Mouse (Mus musculus): ENCODE data around the gene Krt222. TPM values are rescaled to one million over a fixed set of nuclear protein-coding genes. Genes with fewer than 3 reads are reported as not detected.

Krt222 gene
- polyA plus RNA-seq, 1 experiment from 2014 or later = 0.12 TPM

DNA sequence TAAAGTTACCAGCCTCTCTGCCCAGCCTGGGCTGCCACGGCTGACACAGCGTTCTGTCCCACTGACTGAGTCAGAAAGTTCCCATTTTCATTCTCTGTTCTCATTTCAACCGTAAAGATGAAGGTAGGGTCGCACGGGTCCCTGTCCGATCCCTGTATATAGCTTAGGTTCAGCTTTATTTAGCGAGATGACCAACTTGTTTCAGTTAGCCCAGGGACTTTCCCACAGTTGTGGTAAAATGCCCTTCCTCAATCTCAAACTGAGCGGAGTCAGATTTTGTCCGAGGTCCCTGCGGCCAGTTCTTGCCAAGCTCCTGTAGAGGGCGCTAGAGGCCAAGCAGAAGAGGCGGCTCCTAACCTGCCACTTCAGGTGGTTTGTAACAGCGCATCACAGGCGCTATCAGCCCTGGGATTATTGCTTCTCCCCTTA is 54.7 kb downstream of the Krt222 start:
- DNase-seq (ENCODE audit: low spot score) = peak; percentile 69
- WGBS = 23% methylated on average over 14 of the region's 14 CpGs

DNA sequence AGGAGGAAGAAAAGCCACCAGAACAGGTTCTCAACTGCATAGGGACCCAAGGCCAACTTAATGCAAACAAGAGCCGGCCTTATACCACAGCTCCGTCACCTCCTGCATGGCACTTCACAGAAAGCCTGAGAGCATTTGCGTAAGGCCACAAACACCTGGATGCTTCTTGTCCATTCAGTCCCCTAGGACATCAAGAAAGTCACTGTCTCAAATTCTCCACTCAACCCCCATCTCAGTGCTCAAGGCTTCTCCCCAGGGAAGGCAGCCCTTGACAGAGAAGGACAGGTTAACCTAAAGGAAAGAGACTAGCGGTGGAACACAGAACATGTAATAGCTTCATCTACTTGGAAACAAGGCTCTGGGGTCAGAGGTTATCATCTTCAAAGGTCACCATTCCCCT is 56.5 kb downstream of the Krt222 start:
- Histone ChIP-seq H3K27me3 (replicated peaks; ENCODE audit: low read depth, poor library complexity, severe bottlenecking) (peaks cover 14% of the 10 kb centered on the region), H3K9me3 (no peaks in the 10 kb centered on the region), H3K27ac (replicated peaks) (no peak overlapping the region), H3K4me3 (no peak overlapping the region), H3K36me3 (replicated peaks) (no peaks in the 10 kb centered on the region), H3K4me1 (no peaks in the 10 kb centered on the region)
- no peak for DNase-seq (ENCODE audit: low spot score)
- 89% methylated on average over 4 of the region's 4 CpGs for WGBS

More for the DNA sequence above, 54.7 kb downstream of the Krt222 start:
- Histone ChIP-seq H3K4me3 (no peak overlapping the region), H3K36me3 (replicated peaks) (no peaks in the 10 kb centered on the region), H3K4me1 (no peaks in the 10 kb centered on the region), H3K9me3 (no peaks in the 10 kb centered on the region), H3K27me3 (replicated peaks; ENCODE audit: low read depth, poor library complexity, severe bottlenecking) (peaks cover 14% of the 10 kb centered on the region), H3K27ac (replicated peaks) (no peak overlapping the region)

DNA sequence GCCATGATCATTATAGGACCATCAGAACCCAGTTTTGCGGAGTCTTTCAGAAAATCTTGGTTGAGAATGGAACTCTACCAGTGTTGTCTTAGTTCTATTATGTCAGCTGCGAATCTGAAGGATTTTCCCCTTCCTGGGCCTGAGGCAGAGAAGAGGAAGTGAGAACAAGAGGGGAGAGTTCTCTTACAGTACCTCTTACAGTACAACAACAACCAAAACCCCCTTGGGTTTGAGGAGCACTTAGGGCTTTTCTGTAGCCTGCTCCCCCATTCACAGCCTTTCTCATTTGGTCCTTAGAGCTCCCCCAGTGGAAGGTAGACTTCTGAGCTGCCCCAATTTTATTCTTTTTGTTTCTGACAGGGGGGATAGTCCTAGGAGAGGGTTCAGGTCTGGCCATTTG is 57.0 kb downstream of the Krt222 start:
- no peak for DNase-seq (ENCODE audit: low spot score)
- Histone ChIP-seq H3K9me3 (no peaks in the 10 kb centered on the region), H3K36me3 (replicated peaks) (no peaks in the 10 kb centered on the region), H3K4me1 (no peaks in the 10 kb centered on the region), H3K27me3 (replicated peaks; ENCODE audit: low read depth, poor library complexity, severe bottlenecking) (peaks cover 14% of the 10 kb centered on the region), H3K27ac (replicated peaks) (no peak overlapping the region), H3K4me3 (no peak overlapping the region)
- WGBS = 77% methylated on average over 2 of the region's 2 CpGs

Other genes starting within 250 kb of the Krt222 start
- 332 and 336 TPM in 2 replicates for gene Top2a, start 219.9 kb downstream of the Krt222 start, polyA plus RNA-seq (2016; fragmentation: Nextera tagmentation; extraction: Ambion mirVana)
- gene Igfbp4, start 202.8 kb downstream of the Krt222 start, polyA plus RNA-seq (2016; fragmentation: Nextera tagmentation; extraction: Ambion mirVana) = 658 and 684 TPM in 2 replicates
- 0.96 and 1.0 TPM in 2 replicates for gene Tns4, start 154.8 kb downstream of the Krt222 start, polyA plus RNA-seq (2016; fragmentation: Nextera tagmentation; extraction: Ambion mirVana)
- gene Ccr7, start 89.0 kb downstream of the Krt222 start, polyA plus RNA-seq (2016; fragmentation: Nextera tagmentation; extraction: Ambion mirVana) = 0.50 and 0.78 TPM in 2 replicates
- gene Smarce1, start 13.1 kb downstream of the Krt222 start, polyA plus RNA-seq (2016; fragmentation: Nextera tagmentation; extraction: Ambion mirVana) = 369 and 387 TPM in 2 replicates
- not detected in 2 replicates for gene Krt24, start 41.2 kb upstream of the Krt222 start, polyA plus RNA-seq (2016; fragmentation: Nextera tagmentation; extraction: Ambion mirVana)
- not detected in 2 replicates for gene Krt25, start 78.9 kb upstream of the Krt222 start, polyA plus RNA-seq (2016; fragmentation: Nextera tagmentation; extraction: Ambion mirVana)
- gene Krt26, start 93.9 kb upstream of the Krt222 start, polyA plus RNA-seq (2016; fragmentation: Nextera tagmentation; extraction: Ambion mirVana) = 0.06 TPM in 1 of 2 replicates, not detected in the other
- 0.15 TPM in 1 of 2 replicates, not detected in the other for gene Krt27, start 107.0 kb upstream of the Krt222 start, polyA plus RNA-seq (2016; fragmentation: Nextera tagmentation; extraction: Ambion mirVana)
- gene Krt28, start 130.8 kb upstream of the Krt222 start, polyA plus RNA-seq (2016; fragmentation: Nextera tagmentation; extraction: Ambion mirVana) = 0.26 and 0.39 TPM in 2 replicates
- gene Krt10, start 145.3 kb upstream of the Krt222 start, polyA plus RNA-seq (2016; fragmentation: Nextera tagmentation; extraction: Ambion mirVana) = 18.6 and 25.3 TPM in 2 replicates
- not detected in 2 replicates for gene Krt12, start 178.2 kb upstream of the Krt222 start, polyA plus RNA-seq (2016; fragmentation: Nextera tagmentation; extraction: Ambion mirVana)
- 0.97 and 1.00 TPM in 2 replicates for gene Krt20, start 194.1 kb upstream of the Krt222 start, polyA plus RNA-seq (2016; fragmentation: Nextera tagmentation; extraction: Ambion mirVana)
- 0.21 and 0.31 TPM in 2 replicates for gene Krt23, start 249.1 kb upstream of the Krt222 start, polyA plus RNA-seq (2016; fragmentation: Nextera tagmentation; extraction: Ambion mirVana)

All from embryonic facial prominence, embryonic 10.5 days (tissue).